Mouse (Mus musculus) c-Kit-positive CD71-negative TER-119-negative erythroid progenitor cells, embryonic 14.5 days (primary cell): Measurements from ENCODE around the gene Rdh1.

Source experiments
- DNase-seq: peaks from one replicate; pipeline ENCODE4 v3.0.0-alpha.2; 2013; ENCODE audit warnings: low read depth

Gene Rdh1

DNA sequence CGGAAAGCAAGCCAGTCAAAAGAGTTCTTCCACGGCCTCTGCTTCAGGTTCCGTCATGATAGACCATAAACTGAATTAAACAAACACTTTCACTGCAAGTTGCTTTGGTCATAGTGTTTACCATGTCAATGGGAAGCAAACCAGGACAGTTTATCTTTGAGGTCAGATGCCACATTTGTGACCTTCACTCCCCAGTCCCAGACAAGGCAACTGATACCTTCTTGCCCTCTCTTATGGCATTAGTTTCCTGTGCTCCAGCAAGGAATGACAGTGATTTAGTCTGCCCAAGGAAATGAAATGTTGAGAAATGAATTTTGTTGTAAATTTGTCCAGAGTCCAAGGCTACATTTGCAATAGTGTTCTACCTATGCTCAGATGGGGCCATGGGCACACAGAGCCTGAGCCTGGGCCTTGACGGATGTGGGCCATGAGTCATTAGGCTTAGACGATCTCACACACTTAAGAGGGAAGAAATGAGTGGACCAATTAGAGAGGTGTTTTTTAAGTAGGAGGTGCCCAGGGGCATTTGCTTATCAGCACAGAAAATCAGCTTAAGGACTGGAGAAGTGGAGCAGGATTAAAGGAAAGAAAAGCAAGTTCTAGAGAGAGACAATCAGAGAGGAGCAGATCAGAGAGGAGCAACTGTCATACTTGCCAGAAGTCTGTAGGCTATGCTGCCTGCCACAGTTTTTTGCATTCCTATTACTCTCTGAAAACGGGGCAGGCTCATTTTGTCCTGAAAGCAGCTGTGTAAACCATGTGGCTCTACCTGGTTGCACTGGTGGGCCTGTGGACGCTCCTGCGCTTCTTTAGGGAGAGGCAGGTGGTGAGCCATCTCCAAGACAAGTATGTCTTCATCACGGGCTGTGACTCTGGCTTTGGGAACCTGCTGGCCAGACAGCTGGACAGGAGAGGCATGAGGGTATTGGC is at the start of gene Rdh1, which contains the start of gene Rdh16f1:
Gene Rdh1 (plus strand): TSS at position 541 of the 930 bp plus-strand sequence.
Gene Rdh16f1 (plus strand): TSS at position 607 of the 930 bp plus-strand sequence.
- DNase-seq: no peak

DNA sequence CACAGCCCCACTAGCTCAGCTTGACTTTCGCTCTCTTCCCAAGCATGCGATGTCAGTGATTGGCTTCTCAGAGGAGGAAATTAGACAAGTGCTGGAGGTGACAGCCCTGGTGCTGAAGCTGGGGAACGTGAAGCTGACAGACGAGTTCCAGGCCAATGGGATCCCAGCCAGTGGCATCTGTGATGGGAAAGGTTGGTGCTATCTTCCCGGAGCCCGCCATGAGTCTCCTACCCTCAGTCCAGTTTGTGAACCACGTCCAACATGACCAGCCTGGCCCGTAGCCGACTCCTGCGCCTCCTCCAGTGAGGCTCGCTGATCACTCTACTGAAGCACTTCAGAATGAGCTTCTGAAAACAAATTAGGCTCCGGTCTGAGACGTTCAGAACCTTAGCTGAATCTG is 49.2 kb upstream of the Rdh1 start:
- DNase-seq: no peak

DNA sequence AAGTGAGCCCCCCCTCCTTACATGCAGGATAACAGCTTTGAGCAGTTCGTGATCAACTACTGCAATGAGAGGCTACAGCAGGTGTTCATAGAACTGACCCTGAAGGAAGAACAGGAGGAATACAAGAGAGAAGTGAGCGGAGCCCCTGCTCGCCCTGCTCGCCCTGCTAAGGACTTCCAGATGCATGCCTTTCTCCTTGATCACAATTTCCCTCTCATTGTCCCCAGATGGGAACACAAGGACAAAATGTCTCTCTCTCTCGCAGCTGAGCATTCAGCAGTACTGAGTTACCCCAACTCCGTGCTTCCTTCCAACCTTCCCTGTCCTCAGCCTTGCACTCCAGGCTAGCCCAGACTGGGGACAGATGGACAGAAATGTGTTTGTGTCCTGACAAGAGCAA is 46.8 kb upstream of the Rdh1 start:
- no peak for DNase-seq

DNA sequence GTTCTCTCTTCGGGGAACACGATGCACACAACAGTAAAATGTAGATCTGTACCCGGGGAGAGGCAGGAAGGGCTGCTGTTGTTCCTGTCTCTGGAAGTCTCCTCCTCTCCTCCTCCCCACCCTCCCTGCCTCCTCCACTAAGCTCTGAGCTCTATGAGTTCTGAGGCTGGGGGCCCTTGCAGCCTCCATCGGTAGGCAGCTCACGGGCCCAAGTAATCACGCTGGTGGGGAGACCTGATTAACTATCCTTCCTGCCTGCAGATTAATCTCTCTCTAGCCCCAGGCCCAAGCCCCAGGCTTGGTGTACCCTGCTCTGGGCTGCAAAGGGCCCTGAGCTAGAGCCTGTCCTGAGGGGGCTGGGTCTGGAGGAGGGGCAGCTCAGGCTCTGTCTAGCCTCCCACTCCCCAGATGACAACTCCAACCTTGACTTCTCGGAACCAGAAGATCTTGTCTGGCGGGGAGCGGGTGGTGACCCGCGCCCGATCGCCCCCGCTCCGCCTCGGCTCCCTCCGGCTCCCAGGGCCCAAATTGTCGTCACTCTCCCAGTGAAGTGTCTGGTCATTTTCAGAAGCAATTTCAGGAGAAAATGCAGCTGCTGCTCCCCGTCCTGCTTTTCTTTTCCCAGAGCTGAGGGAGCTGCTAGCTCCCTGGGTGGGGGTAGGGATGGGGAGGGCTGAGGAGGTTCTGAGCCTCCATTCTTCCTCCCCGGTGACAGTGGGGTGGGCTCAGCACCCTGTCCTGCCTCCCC is 37.7 kb upstream of the Rdh1 start:
- no peak for DNase-seq

DNA sequence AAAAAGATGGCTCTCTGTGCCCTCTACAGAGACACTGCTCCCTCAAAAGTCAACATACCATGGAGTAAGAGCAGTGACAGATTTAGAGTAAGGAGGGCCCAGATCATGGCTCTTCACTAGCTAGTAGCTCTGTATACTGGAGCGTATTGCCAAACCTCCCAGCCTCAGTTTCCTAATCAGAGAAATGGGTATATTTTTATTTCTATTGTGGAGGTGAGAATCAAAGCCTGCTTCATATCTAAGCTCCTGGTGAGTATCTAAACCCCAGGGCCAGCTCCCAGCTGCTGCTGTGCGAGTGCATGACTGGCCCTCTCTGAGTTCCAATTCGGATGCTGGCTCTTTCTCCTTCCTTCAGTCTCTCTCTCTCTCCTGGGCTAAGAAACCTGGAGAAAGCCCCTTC is 35.3 kb upstream of the Rdh1 start, which contains the start of gene Tac2:
Gene Tac2 (plus strand): TSS at position 301 of the 400 bp plus-strand sequence.
- DNase-seq: no peak

DNA sequence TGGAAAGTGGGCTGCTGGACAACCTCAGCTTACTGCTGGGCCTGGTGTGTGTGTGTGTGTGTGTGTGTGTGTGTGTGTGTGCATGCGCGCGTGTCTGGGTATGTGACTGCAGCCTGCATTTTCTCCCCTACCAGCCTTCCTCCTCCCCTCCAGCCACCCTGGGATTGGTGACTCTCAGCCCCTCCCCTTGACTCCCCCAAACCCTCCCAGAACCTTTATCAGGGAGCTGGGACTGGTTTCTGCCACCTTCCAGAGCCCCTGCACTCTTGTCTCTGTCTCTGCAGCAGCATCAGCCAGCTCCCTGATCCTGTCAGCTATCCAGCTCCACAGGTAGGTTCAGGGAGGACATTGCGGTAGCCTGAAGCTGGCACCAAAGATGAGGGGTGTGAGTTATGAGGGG is 34.4 kb upstream of the Rdh1 start:
- no peak for DNase-seq

DNA sequence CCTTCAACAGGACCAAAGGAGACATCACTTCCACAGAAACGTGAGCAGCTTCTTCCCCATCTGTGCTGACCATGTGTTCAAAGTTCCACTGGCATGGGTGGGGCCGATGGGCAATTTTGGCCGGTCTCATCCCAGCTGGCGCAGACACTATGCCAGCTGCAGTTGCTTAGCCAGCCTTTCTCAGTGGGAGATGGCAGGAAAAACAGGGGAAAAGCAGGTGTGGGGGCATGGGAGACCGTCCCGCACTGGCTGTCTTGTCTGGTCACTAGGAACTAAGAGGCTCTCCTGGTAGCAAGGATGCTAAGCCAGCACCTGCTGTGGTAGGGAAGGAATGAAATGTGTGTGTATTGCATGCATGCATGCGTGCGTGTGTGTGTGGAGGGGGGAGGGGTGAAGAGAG is 31.1 kb upstream of the Rdh1 start:
- no peak for DNase-seq

DNA sequence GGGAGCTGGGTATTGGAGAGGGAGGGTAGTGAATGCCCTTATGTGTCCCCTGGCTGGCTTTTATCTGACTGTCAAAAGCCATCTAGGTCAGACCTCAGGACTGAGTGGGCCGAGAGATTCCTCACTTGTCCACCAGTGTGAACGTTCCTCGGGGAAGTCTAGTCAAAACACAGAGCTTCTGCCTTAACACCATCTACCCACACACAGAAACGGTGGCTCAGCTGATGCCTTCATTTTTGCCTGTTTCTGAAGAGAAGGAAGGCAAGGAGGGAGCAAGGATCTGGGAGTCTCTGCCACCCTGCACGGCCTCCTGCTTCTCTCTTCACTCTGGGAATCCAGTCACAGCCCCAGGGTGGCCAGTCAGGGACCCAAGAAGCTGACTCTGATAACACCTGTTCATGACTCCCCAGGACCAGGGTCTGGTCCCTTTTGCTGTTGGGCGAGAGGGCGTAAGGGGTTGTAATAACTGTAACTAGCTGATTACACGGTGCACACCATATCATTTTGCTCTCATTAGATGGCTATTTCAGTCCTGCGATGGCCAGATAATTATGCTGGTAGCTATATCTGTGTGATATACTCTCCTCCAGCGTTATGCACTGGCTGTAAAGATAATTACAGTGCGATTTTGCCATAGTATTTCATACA is 29.1 kb upstream of the Rdh1 start:
- no peak for DNase-seq

DNA sequence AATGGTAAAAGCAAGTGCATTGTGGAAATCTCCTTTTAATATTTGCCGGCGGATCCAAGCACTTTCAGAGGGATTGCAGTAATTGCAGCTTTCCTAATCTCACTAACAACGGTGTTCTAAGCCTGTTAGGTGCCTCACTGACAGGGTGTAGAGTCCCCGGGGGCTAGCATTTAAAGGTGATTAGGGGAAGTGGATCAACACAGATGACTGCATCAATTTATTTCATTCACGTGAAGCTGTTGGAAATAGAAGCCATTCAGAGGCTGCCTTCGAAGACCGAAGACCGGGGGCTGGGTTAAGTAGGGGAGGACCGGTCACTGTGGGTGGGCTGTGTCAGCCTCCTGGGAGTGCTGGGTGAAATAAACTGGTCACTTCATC is 28.6 kb upstream of the Rdh1 start:
- no peak for DNase-seq

DNA sequence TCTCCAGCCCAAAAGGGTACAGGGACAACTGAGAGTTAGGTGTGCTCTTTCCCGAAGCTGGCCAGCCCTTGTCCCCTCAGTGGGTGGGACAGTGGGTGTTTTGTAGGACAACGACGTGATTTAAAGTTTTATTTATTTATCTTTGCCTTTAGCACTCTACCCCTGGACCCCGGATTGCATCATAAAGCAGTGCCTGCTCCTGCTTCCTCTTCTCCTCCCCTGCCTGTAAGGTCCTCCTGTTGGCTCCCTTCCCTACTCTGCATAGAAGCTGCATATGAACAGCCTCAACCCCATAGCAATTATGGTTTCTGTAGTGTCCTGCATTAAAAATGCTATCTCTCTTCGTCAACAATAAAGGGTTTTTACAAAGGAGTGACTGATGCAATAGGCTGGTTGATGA is 28.1 kb upstream of the Rdh1 start:
- DNase-seq: no peak

DNA sequence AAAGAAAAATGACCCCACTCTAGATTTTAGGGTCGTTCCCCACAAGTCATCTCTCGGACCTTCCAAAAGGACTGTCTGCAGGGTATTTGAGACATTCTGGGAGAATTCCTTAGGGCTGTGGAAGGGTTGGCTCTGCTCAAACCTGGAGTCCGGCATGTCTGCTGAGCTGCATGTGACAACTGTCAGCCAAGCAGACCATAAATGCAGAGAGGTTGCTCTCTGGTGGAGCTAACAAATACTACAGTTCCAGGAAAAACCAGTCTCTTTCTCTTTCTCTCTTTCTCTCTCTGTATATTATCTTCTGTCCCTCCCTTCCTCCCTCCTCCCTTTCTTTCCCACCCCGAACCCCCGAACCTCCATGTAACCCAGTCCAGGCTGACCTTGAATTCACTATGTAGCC is 25.1 kb upstream of the Rdh1 start:
- no peak for DNase-seq

DNA sequence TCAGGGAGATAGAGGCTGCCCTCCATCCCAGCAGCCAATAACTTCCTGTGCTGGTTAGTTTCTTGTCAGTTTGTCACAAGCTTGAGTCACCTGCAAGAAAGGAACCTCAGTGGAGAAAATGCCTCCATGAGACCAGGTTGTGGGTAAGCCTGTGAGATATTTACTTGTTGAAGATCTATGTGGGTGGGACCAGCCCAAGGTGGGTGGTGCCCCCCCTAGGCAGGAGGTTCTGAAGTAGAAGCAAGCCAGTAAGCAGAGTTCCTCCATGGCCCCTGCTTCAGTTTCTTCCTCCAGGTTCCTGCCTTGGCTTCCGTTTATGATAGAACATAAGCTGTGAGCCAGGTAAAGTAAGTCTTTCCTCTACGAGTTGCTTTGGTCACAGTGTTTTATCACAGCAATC is 23.3 kb upstream of the Rdh1 start:
- no peak for DNase-seq

DNA sequence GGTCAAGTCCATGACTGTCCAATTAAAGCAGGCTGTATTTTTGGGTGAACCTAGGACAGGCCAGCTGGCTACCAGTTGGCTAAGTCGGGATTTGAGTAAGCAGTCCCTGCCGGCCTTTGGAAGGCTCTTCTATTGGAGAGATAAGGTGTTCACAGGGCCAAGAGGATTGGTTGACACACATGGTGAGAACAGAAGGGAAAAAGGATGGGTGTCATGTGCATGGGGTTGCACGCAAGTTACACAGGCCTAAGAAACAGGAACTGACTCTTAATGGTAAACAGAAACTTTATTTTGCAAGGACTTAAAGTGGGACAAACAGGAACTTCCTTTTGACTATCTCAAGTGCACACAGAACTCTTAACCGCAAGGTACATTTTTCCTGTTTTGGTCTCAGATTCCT is 22.6 kb upstream of the Rdh1 start:
- DNase-seq: no peak

DNA sequence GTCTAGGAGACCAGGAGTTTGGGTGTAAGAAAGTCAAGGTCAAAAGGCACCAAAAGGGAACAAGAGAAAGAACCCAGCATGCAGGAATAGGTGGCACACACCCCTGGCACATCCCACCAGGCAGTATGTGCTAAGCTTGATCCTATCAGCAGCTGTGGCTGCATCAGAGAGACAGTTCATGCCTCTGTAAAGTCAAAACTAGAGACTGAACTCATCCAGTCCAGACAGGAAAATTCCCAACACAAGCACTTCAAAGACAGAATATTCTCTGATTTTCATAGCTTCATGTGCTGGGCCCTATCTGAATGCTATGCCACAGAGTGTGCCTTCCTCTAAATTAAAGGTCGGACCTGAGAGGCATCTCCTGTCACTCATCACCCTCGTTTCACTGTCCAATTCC is 22.0 kb upstream of the Rdh1 start:
- DNase-seq: no peak

DNA sequence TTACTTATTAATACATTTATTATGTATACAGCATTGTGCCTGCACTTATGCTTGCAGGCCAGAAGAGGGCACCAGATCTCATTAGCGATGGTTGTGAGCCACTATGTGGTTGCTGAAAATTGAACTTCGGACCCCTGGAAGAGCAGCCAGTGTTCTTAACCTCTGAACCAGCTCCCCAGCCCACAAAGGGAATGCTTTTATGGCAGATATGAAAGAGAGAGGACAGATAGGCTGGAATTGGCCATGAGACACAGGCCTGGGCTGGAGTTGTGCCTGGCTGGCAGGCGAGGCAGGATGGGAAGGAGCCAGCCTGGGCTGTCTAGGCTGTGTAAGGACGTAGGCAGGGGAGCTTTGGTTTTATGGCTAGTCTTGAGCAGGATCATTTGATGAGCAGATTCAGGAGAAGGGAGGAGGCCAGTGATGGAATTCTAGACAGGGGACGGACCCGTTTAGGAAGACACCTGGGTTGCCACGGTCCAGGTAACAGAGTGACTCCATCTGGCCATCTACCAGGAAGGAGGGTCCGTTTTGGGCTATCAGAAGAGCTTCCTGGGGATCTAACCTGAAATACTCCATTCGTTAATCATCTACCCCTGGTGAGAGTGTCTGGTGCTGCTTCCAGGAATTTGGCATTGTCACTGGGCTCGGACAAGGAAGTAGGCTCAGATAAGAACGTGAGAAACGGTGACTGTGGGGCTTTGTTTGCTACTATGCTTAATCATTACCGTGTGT is 21.2 kb upstream of the Rdh1 start:
- DNase-seq: no peak

DNA sequence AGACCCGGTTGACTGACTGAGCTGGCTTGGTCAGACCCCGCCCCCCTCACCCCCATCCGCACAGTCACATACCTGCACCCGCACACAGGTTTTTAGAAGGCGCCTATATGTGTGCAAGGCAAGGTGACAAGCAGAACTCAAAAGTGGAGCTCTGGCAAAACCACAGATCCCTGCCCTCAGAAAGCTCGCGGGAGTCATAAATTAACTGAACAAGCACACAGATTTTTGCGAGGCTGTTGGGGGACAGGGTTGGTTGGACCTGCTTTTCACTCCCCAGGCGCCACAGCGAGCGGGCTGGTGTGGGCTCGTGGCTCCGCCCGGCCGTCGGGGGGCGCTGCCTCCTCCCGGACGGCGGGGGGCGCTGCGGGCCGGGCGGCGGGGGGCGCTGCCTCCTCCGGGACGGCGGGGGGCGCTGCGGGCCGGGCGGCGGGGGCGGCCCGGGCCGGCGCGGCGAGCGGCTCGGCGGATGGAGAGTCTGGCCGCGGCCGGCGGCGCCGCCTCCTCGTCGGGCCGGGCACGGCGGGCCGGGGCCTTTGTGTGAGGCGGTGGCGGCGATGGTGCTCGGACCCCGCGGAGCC is 20.3 kb upstream of the Rdh1 start, which contains the start of gene Zbtb39:
Gene Zbtb39 (plus strand): TSS at position 456 of the 578 bp plus-strand sequence.
- DNase-seq: peak; percentile 54

DNA sequence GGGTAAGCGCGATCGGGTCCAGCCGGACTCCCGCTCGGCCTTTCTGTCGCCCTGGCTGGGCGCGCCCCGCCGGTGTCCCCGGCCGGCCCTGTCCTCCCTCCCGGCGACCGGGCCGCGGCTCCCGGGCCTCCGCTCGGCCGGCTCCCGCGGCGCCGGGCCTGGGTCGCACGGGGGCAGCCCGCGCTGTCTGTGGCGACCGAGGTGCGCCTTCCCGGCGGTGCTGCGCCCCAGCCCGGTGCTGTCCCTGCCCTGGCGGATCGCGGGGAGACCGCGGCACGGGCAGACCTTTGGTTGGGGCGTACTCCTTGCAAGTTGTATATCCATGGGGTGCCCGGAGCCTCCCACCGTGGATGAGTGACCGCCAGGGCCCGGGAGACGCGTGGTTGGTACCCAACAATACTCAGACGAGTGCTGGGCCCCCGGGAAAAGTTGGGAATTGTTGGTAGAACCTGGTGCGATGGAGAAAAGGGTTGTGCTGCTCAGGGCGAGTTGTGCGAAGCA is 19.8 kb upstream of the Rdh1 start:
- DNase-seq: no peak

DNA sequence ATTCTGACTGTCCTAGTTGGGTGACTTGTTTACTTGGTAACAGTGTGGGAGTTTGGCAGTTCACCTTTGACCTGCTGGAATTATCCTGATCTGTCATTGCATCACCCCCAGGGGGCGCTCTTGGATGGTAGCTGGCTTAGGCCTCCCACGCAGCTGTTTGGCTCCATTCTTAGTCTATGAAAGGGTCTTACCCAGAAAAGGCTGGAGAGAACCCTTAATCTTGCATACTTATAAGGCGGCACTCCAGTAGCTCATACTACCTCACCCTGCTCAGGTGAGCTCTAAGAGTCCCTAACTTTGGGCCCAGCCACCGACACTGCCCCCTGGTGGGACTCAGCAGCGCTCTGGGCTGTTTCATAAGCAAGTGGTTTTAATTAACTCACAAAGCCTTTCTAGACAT is 14.9 kb upstream of the Rdh1 start:
- no peak for DNase-seq

DNA sequence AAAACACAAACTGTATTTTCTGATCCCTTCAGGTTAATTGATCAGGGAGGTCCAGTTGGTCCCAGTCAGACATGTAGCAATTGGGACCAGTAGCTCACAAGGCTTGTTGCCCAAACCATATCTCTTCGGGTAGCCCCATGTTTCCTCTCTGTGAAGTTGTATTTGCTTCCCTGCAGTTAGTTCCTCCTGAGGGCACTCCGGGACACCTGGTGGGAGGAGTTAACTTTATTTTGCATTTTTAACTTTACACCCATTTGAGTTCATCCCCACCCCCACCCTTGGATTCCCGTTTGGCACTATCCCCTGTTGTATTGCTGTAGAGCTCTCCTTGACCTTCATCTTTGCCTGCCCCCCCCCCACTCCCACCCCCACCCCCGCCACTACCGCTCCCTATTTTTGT is 13.6 kb upstream of the Rdh1 start:
- no peak for DNase-seq

DNA sequence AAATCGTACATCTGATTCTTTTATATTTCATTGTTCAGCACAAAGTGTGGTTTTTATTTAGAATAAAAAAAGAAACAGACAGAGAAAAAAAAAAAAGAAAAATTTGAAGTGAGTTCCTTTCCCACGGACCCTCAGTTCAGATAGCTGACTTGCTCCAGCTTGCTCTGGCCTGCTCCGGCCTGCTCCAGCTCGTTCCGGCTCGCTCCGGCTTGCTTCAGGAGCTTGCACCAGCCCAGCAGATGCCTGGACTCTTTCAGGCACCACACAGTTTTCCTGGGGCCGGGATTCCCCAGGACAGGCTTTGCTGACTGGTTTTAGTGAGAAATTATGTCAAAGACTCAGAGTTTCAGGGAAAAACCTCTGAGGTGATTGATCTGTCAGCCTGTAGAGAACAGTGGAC is 12.3 kb upstream of the Rdh1 start:
- DNase-seq: no peak

DNA sequence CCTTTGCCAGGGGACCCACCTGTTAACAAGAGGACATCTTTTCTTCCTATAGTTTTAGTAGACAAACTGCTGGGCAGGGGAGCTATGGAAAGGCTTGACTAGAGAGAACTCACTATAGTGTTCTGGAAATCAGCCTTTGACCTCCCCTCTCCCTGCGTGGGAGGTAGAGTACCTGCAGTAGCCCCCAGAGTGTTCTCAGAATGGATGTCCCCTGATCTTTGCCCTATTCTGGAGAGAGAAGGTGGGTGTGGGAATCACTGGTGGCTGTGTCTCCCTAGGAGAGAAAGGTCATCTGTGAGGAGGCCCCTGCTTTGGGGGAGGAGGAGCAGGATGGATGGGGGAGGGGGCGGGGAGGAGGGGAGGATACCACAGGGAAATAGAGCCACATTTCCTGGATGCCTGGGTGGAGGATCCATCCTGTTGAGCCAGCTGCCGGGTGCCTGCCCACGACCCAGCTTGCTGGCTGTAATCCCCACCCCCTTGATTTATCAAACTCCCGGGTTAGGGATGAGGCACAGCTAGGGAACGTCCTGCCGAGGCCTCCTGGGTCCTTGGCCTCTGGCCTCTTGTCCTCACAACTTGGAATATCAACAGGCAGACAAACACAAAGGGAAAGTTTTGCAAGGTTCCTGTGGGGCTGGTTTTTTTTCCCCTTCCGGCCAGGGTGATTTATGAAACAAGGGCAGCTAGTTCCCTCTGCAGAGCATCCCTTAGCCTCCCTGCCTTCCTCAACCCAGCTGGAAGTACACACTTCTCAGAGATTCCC is 10.5 kb upstream of the Rdh1 start:
- DNase-seq: no peak
